Mouse (Mus musculus) thymus, adult 2 months (tissue): ENCODE measurements around the gene Myh6.

Source experiments
- CTCF ChIP-seq: fragments of 200-500 bp; IDR thresholded peaks from 2 replicates; pipeline ENCODE4 v1.5.1; 2012; ENCODE audit warnings: mild to moderate bottlenecking, control low read depth, low read length, moderate library complexity, borderline replicate concordance; ENCODE audit not compliant: control insufficient read depth, poor library complexity, insufficient read depth; ENCODE audit errors: extremely low read depth
- POLR2A ChIP-seq: fragments of 200-500 bp; IDR thresholded peaks from 2 replicates; pipeline ENCODE4 v1.6.1; 2012; ENCODE audit warnings: mild to moderate bottlenecking, low read length, control low read depth, moderate library complexity; ENCODE audit not compliant: control insufficient read depth, poor library complexity, insufficient read depth; ENCODE audit errors: extremely low read depth

GRCm38 (mm10) chr14:54929801-54930200 is 36.9 kb downstream of the Myh6 start:
- no peak for TF ChIP-seq POLR2A
- no peak for TF ChIP-seq CTCF
